Mouse (Mus musculus): ENCODE measurements around the gene Clcn1. TPM values are rescaled to one million over a fixed set of nuclear protein-coding genes. Genes with fewer than 3 reads are reported as not detected.

Clcn1 gene
- total RNA-seq, 1 experiment = 1.2 TPM

GRCm38 (mm10) chr6:42342171-42342570 is 55.7 kb downstream of the Clcn1 start:
- DNase-seq (ENCODE audit: low read depth, low spot score) = no peak
- in situ Hi-C loops (cut with MboI; ENCODE audit: low sequenced_read_pairs in 2 of 2, unreplicated experiment in 2 of 2) = no loop called here
- TF ChIP-seq ZC3H11A (IDR thresholded peaks at IDR 0.05; ENCODE audit: borderline replicate concordance, low read depth, low read length) (no peak), CHD2 (IDR thresholded peaks at IDR 0.05; ENCODE audit: low read depth, low read length) (no peak), ZNF384 (IDR thresholded peaks at IDR 0.05; ENCODE audit: low read depth, low read length) (no peak), MAFK (IDR thresholded peaks at IDR 0.05; ENCODE audit: insufficient read depth, low read depth, low read length) (no peak), HCFC1 (IDR thresholded peaks at IDR 0.05; ENCODE audit: borderline replicate concordance, insufficient read depth, low read length) (no peak)

GRCm38 (mm10) chr6:42343361-42344120 is 57.1 kb downstream of the Clcn1 start:
- TF ChIP-seq ZC3H11A (IDR thresholded peaks at IDR 0.05; ENCODE audit: borderline replicate concordance, low read depth, low read length) = no peak
- TF ChIP-seq ZNF384 (IDR thresholded peaks at IDR 0.05; ENCODE audit: low read depth, low read length) = no peak
- TF ChIP-seq HCFC1 (IDR thresholded peaks at IDR 0.05; ENCODE audit: borderline replicate concordance, insufficient read depth, low read length) = no peak
- TF ChIP-seq MAFK (IDR thresholded peaks at IDR 0.05; ENCODE audit: insufficient read depth, low read depth, low read length) = no peak
- no peak for TF ChIP-seq CHD2 (IDR thresholded peaks at IDR 0.05; ENCODE audit: low read depth, low read length)
- Histone ChIP-seq H3K36me3 (ENCODE audit: control insufficient read depth, insufficient read depth, low read length, poor library complexity, severe bottlenecking) (no peaks in the 10 kb centered on the region), H3K9ac (ENCODE audit: insufficient read depth, low read depth, low read length, poor library complexity, severe bottlenecking) (no peak overlapping the region), H3K9me3 (ENCODE audit: control insufficient read depth, insufficient read depth, low read depth, low read length) (no peaks in the 10 kb centered on the region), H3K4me3 (ENCODE audit: insufficient read depth in 1 of 2, low read depth in 1 of 2, low read length in 2 of 2, poor library complexity in 1 of 2, severe bottlenecking in 1 of 2) (no peak overlapping the region), H3K27ac (ENCODE audit: insufficient read depth, low read depth, low read length, poor library complexity, severe bottlenecking) (no peak overlapping the region), H3K4me1 (ENCODE audit: control insufficient read depth in 2 of 2, insufficient read depth in 2 of 2, low read length in 2 of 2, poor library complexity in 1 of 2) (peaks cover 0 to 2% of the 10 kb centered on the region in 2 experiments; a peak in 1 of 4 replicates)
- DNase-seq (ENCODE audit: low read depth, low spot score) = no peak
- in situ Hi-C loops (cut with MboI; ENCODE audit: low sequenced_read_pairs in 2 of 2, unreplicated experiment in 2 of 2) = no loop called here

More at GRCm38 (mm10) chr6:42342171-42342570, 55.7 kb downstream of the Clcn1 start:
- Histone ChIP-seq H3K9ac (ENCODE audit: insufficient read depth, low read depth, low read length, poor library complexity, severe bottlenecking) (no peak overlapping the region), H3K9me3 (ENCODE audit: control insufficient read depth, insufficient read depth, low read depth, low read length) (no peaks in the 10 kb centered on the region), H3K36me3 (ENCODE audit: control insufficient read depth, insufficient read depth, low read length, poor library complexity, severe bottlenecking) (no peaks in the 10 kb centered on the region), H3K4me1 (ENCODE audit: control insufficient read depth in 2 of 2, insufficient read depth in 2 of 2, low read length in 2 of 2, poor library complexity in 1 of 2) (peaks cover 0 to 2% of the 10 kb centered on the region in 2 experiments; a peak in 1 of 4 replicates), H3K4me3 (ENCODE audit: insufficient read depth in 1 of 2, low read depth in 1 of 2, low read length in 2 of 2, poor library complexity in 1 of 2, severe bottlenecking in 1 of 2) (no peak overlapping the region), H3K27ac (ENCODE audit: insufficient read depth, low read depth, low read length, poor library complexity, severe bottlenecking) (no peak overlapping the region)

- Histone ChIP-seq H3K36me3 (ENCODE audit: control insufficient read depth, insufficient read depth, low read length, poor library complexity, severe bottlenecking) (no peaks in the 10 kb centered on the region), H3K27ac (ENCODE audit: insufficient read depth, low read depth, low read length, poor library complexity, severe bottlenecking) (no peak overlapping the region), H3K9ac (ENCODE audit: insufficient read depth, low read depth, low read length, poor library complexity, severe bottlenecking) (no peak overlapping the region), H3K4me3 (ENCODE audit: insufficient read depth in 1 of 2, low read depth in 1 of 2, low read length in 2 of 2, poor library complexity in 1 of 2, severe bottlenecking in 1 of 2) (no peak overlapping the region), H3K9me3 (ENCODE audit: control insufficient read depth, insufficient read depth, low read depth, low read length) (no peaks in the 10 kb centered on the region), H3K4me1 (ENCODE audit: control insufficient read depth in 2 of 2, insufficient read depth in 2 of 2, low read length in 2 of 2, poor library complexity in 1 of 2) (peaks cover 0 to 2% of the 10 kb centered on the region in 2 experiments; a peak in 1 of 4 replicates)
- in situ Hi-C loops (cut with MboI; ENCODE audit: low sequenced_read_pairs in 2 of 2, unreplicated experiment in 2 of 2) = no loop called here
- TF ChIP-seq ZC3H11A (IDR thresholded peaks at IDR 0.05; ENCODE audit: borderline replicate concordance, low read depth, low read length) (no peak), HCFC1 (IDR thresholded peaks at IDR 0.05; ENCODE audit: borderline replicate concordance, insufficient read depth, low read length) (no peak), CHD2 (IDR thresholded peaks at IDR 0.05; ENCODE audit: low read depth, low read length) (no peak), ZNF384 (IDR thresholded peaks at IDR 0.05; ENCODE audit: low read depth, low read length) (no peak), MAFK (IDR thresholded peaks at IDR 0.05; ENCODE audit: insufficient read depth, low read depth, low read length) (no peak)
- no peak for DNase-seq (ENCODE audit: low read depth, low spot score)
Observed at GRCm38 (mm10) chr6:42344255-42344654, 57.8 kb downstream of the Clcn1 start.

GRCm38 (mm10) chr6:42348281-42349005 is 62.0 kb downstream of the Clcn1 start:
- peaks cover 1% of the 10 kb centered on the region; the same call in 1 of the 2 replicates for H3K36me3 ChIP-seq (ENCODE audit: control insufficient read depth, insufficient read depth, low read length, poor library complexity, severe bottlenecking)
- in situ Hi-C loops (cut with MboI; ENCODE audit: low sequenced_read_pairs in 2 of 2, unreplicated experiment in 2 of 2) = no loop called here
- no peak overlapping the region for H3K9ac ChIP-seq (ENCODE audit: insufficient read depth, low read depth, low read length, poor library complexity, severe bottlenecking)
- no peak overlapping the region for H3K27ac ChIP-seq (ENCODE audit: insufficient read depth, low read depth, low read length, poor library complexity, severe bottlenecking)
- DNase-seq (ENCODE audit: low read depth, low spot score) = no peak
- peaks cover 0 to 10% of the 10 kb centered on the region in 2 experiments; a peak in 1 of 4 replicates for H3K4me1 ChIP-seq (ENCODE audit: control insufficient read depth in 2 of 2, insufficient read depth in 2 of 2, low read length in 2 of 2, poor library complexity in 1 of 2)
- no peaks in the 10 kb centered on the region for H3K9me3 ChIP-seq (ENCODE audit: control insufficient read depth, insufficient read depth, low read depth, low read length)
- no peak for TF ChIP-seq ZNF384 (IDR thresholded peaks at IDR 0.05; ENCODE audit: low read depth, low read length)
- no peak for TF ChIP-seq ZC3H11A (IDR thresholded peaks at IDR 0.05; ENCODE audit: borderline replicate concordance, low read depth, low read length)
- TF ChIP-seq CHD2 (IDR thresholded peaks at IDR 0.05; ENCODE audit: low read depth, low read length) = no peak
- H3K4me3 ChIP-seq (ENCODE audit: insufficient read depth in 1 of 2, low read depth in 1 of 2, low read length in 2 of 2, poor library complexity in 1 of 2, severe bottlenecking in 1 of 2) = peak overlapping the region in 1 of 2 experiments; percentile 80; a peak in 2 of 4 replicates

Data from ES-E14 (cell line).